Mouse (Mus musculus): ENCODE results near the gene Rxrg. TPM values are rescaled to one million over a fixed set of nuclear protein-coding genes. Genes with fewer than 3 reads are reported as not detected.

Rxrg gene
- polyA plus RNA-seq, 2 experiments, result 0.03 TPM; not detected in 1

DNA sequence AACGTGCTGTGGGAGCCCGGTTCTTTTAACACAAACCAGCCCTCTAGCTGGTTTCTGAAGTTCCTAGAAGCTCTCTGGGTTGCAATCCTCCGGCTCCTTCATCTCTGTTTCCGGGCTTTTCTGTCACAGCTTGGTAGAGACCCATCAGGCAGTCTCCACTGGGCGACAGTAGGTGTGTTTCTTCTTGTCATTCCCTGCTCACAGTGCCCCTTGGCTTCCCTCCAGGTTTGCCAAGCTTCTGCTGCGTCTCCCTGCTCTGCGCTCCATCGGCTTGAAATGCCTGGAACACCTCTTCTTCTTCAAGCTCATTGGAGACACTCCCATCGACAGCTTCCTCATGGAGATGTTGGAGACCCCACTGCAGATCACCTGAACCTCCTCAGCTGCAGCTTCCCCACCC is 40.7 kb downstream of the Rxrg start:
- 65% methylated on average over 9 of the region's 9 CpGs for WGBS (ENCODE audit: insufficient replicate concordance)
- Histone ChIP-seq H3K9ac (replicated peaks) (no peak overlapping the region), H3K36me3 (replicated peaks; ENCODE audit: control insufficient read depth, insufficient read depth, low read depth) (no peaks in the 10 kb centered on the region), H3K27me3 (ENCODE audit: control insufficient read depth, insufficient read depth, low read length) (no peaks in the 10 kb centered on the region), H3K4me3 (ENCODE audit: insufficient read depth in 1 of 2, low read depth in 2 of 2, low read length in 2 of 2) (no peak overlapping the region), H3K4me2 (ENCODE audit: low read depth) (no peak overlapping the region), H3K4me1 (replicated peaks; ENCODE audit: control insufficient read depth in 2 of 2, insufficient read depth in 2 of 2, low read length in 1 of 2) (no peaks in the 10 kb centered on the region; a peak in 1 of 4 replicates), H3K9me3 (ENCODE audit: control insufficient read depth, low read length) (no peaks in the 10 kb centered on the region), H3K27ac (no peak overlapping the region)
- no peak for ATAC-seq (ENCODE audit: insufficient read depth)
- TF ChIP-seq EP300 (IDR thresholded peaks at IDR 0.05; ENCODE audit: low read depth) (no peak), CTCF (IDR thresholded peaks at IDR 0.05; ENCODE audit: low read depth) (no peak)
- no peak for DNase-seq (ENCODE audit: low read depth in 3 of 3, low spot score in 3 of 3)

DNA sequence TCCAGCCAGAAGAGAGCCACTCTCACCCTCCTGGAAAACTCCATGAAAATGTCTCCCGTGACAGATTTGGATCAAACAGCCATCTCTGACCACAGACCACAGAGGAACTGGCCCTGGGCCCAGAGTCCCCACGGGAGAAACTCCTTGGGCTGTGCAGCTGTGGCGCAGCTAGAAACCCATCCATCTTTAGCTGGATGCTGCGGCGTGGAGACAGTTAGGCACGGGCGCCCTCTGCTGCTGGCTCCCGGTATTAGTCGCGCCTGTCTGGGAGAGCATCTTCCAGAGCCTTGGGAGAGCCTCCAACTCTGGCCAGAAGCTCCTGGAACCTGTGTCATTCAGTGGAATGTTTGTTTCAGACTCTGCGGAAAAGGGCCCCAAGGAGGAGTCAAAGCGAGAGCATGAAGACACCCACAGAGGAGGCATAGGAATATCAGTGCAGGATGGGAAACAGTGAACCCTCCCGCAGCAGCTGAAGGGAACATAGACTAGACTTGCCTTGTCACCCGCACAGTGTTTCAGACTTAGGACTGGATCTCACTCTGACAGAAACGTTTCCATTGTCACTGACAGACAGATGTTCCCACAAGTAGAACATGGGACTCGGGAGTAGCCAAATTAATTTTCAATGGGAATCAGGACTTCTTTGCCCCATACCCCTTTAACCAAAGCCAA is 46.8 kb downstream of the Rxrg start:
- no peaks in the 10 kb centered on the region for H3K36me3 ChIP-seq (replicated peaks; ENCODE audit: control insufficient read depth, insufficient read depth, low read depth)
- H3K9me3 ChIP-seq (ENCODE audit: control insufficient read depth, low read length), result no peaks in the 10 kb centered on the region
- TF ChIP-seq CTCF (IDR thresholded peaks at IDR 0.05; ENCODE audit: low read depth), result peak; percentile 88
- no peak for TF ChIP-seq EP300 (IDR thresholded peaks at IDR 0.05; ENCODE audit: low read depth)
- no peaks in the 10 kb centered on the region for H3K4me1 ChIP-seq (replicated peaks; ENCODE audit: control insufficient read depth in 2 of 2, insufficient read depth in 2 of 2, low read length in 1 of 2)
- no peak for DNase-seq (ENCODE audit: low read depth in 3 of 3, low spot score in 3 of 3)
- 15% methylated on average over 16 of the region's 16 CpGs for WGBS (ENCODE audit: insufficient replicate concordance)
- H3K4me3 ChIP-seq (ENCODE audit: insufficient read depth in 1 of 2, low read depth in 2 of 2, low read length in 2 of 2), result no peak overlapping the region
- no peaks in the 10 kb centered on the region for H3K27me3 ChIP-seq (ENCODE audit: control insufficient read depth, insufficient read depth, low read length)
- no peak overlapping the region for H3K9ac ChIP-seq (replicated peaks)
- ATAC-seq (ENCODE audit: insufficient read depth), result no peak
- no peak overlapping the region for H3K4me2 ChIP-seq (ENCODE audit: low read depth)
- no peak overlapping the region for H3K27ac ChIP-seq

DNA sequence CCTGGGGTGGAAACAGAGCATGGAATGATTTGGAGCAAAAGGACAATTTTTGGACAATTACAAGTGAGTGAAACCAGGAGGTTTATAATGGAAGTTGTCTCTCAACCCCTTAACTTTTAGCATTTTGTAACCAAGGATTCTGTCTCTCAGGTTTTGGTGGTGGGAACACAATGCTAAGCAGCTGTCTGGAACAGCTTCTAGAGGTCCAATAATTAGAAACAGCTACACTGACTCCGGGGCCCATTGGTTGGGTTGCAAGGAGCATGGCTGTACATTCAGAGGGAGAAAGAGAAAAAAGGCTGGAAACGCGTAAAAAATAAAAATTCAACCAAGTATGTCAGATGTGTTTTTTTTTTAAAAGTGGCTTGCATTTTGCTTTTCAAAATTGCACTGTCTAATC is 50.5 kb downstream of the Rxrg start:
- H3K27me3 ChIP-seq (ENCODE audit: control insufficient read depth, insufficient read depth, low read length), result no peaks in the 10 kb centered on the region
- no peak overlapping the region for H3K9ac ChIP-seq (replicated peaks)
- H3K27ac ChIP-seq, result no peak overlapping the region
- H3K4me3 ChIP-seq (ENCODE audit: insufficient read depth in 1 of 2, low read depth in 2 of 2, low read length in 2 of 2), result no peak overlapping the region
- TF ChIP-seq EP300 (IDR thresholded peaks at IDR 0.05; ENCODE audit: low read depth) (no peak), CTCF (IDR thresholded peaks at IDR 0.05; ENCODE audit: low read depth) (no peak)
- 71% methylated on average over 3 of the region's 3 CpGs for WGBS (ENCODE audit: insufficient replicate concordance)
- DNase-seq (ENCODE audit: low read depth in 3 of 3, low spot score in 3 of 3), result no peak
- H3K36me3 ChIP-seq (replicated peaks; ENCODE audit: control insufficient read depth, insufficient read depth, low read depth), result no peaks in the 10 kb centered on the region
- H3K9me3 ChIP-seq (ENCODE audit: control insufficient read depth, low read length), result no peaks in the 10 kb centered on the region
- no peak for ATAC-seq (ENCODE audit: insufficient read depth)
- no peak overlapping the region for H3K4me2 ChIP-seq (ENCODE audit: low read depth)
- no peaks in the 10 kb centered on the region for H3K4me1 ChIP-seq (replicated peaks; ENCODE audit: control insufficient read depth in 2 of 2, insufficient read depth in 2 of 2, low read length in 1 of 2)

DNA sequence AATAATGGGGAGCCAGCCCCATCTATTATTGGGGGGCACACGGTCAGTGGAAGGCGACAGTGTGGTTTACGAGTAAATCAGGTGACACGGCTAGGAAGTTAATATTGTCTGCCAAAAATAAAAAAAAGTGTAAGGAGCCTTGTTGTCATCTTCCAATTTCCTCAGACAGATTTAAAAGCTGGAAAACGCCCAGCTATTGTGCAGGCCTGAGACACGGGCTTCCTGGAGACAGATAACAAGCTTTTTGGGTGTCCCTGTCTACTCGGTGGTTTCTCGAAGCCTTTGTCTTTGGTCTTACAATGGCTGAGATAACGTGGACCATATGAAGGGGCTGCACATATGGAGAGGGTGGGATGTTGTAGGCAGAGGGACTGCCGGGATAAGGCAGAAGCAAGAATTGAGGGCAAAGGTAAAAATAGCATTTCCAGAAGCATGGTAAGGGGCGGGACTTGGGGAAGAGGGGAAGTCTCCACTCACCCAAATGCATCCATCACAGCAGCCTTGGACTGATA is 51.0 kb downstream of the Rxrg start:
- Histone ChIP-seq H3K36me3 (replicated peaks; ENCODE audit: control insufficient read depth, insufficient read depth, low read depth) (no peaks in the 10 kb centered on the region), H3K4me2 (ENCODE audit: low read depth) (no peak overlapping the region), H3K9me3 (ENCODE audit: control insufficient read depth, low read length) (no peaks in the 10 kb centered on the region), H3K9ac (replicated peaks) (no peak overlapping the region), H3K4me1 (replicated peaks; ENCODE audit: control insufficient read depth in 2 of 2, insufficient read depth in 2 of 2, low read length in 1 of 2) (no peaks in the 10 kb centered on the region), H3K27me3 (ENCODE audit: control insufficient read depth, insufficient read depth, low read length) (no peaks in the 10 kb centered on the region), H3K27ac (no peak overlapping the region), H3K4me3 (ENCODE audit: insufficient read depth in 1 of 2, low read depth in 2 of 2, low read length in 2 of 2) (no peak overlapping the region)
- no peak for TF ChIP-seq EP300 (IDR thresholded peaks at IDR 0.05; ENCODE audit: low read depth)
- ATAC-seq (ENCODE audit: insufficient read depth) (no peak), DNase-seq (ENCODE audit: low read depth in 3 of 3, low spot score in 3 of 3) (no peak)
- 41% methylated on average over 11 of the region's 11 CpGs for WGBS (ENCODE audit: insufficient replicate concordance)

DNA sequence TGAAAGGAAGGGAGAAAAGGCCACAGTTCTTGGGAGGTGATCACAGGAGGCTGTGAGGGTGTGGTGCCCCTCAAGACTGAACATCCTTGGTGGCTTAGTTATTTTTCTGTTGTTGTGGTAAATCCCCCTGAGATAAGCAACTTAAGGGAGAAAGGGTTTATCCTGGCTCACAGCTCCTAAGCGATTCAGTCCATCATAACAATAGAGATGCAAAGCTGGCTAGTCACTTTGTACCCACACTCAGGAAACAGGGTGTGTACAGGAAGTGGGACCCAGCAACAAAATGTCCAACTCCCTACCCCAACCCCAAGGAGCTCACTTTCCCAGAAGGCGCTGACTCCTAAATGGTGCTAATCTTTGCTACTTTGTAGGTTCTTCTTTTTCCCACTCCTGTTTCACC is 54.2 kb downstream of the Rxrg start:
- Histone ChIP-seq H3K4me3 (ENCODE audit: insufficient read depth in 1 of 2, low read depth in 2 of 2, low read length in 2 of 2) (no peak overlapping the region), H3K27ac (no peak overlapping the region), H3K36me3 (replicated peaks; ENCODE audit: control insufficient read depth, insufficient read depth, low read depth) (no peaks in the 10 kb centered on the region), H3K9ac (replicated peaks) (no peak overlapping the region), H3K9me3 (ENCODE audit: control insufficient read depth, low read length) (no peaks in the 10 kb centered on the region), H3K27me3 (ENCODE audit: control insufficient read depth, insufficient read depth, low read length) (no peaks in the 10 kb centered on the region), H3K4me2 (ENCODE audit: low read depth) (no peak overlapping the region), H3K4me1 (replicated peaks; ENCODE audit: control insufficient read depth in 2 of 2, insufficient read depth in 2 of 2, low read length in 1 of 2) (no peaks in the 10 kb centered on the region)
- TF ChIP-seq EP300 (IDR thresholded peaks at IDR 0.05; ENCODE audit: low read depth) (no peak), CTCF (IDR thresholded peaks at IDR 0.05; ENCODE audit: low read depth) (no peak)
- 30% methylated on average over 2 of the region's 2 CpGs for WGBS (ENCODE audit: insufficient replicate concordance)
- ATAC-seq (ENCODE audit: insufficient read depth), result no peak
- no peak for DNase-seq (ENCODE audit: low read depth in 3 of 3, low spot score in 3 of 3)

Data from liver, embryonic 14.5 days (tissue).